Mouse (Mus musculus) testis, postnatal 14 days (tissue): ENCODE data around the gene Sub1.
A peak's percentile ranks its signal among the peaks of the same experiment; 100 is the strongest.

Experiments
- DNase-seq: peaks from one replicate; pipeline ENCODE4 v3.0.0; 2021; ENCODE audit warnings: low spot score

Gene Sub1

DNA sequence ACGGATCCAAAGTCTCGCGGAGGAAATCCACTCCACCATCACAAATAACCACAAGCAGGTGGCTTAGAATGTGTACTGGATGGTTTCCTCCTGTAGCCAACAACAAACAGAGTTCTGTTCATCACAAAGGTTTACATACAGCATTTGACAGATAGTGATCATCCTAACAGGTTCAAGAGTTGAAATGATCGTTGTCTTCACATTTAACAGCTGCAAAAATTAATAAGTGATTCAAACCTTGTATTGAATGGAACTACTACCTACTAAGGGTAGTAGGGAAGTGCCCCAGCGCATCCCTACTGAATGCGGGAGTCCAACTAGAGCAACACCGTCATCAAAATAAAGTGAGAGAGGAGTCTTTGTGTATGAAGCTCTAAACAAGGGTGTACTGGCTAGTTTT is at the start of gene Sub1:
TSS of gene Sub1 (minus strand) at position 101 of the 400 bp plus-strand sequence.
- no peak for DNase-seq

DNA sequence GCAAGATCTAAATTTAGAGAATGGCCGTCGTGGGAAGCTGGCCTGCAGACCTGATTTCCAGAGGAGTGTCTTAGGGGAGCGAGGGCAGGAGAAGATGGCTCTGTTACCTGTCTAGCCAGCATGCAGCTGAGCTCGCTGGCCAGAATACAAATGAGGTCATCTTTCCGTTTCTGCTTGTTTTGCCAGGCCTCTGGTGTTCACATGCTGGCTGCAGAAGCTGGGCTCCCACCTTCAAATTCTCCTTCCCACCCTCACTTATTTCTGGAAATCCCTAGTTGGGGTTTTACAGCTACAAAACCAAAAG is 43.6 kb upstream of the Sub1 start:
- DNase-seq, result no peak

DNA sequence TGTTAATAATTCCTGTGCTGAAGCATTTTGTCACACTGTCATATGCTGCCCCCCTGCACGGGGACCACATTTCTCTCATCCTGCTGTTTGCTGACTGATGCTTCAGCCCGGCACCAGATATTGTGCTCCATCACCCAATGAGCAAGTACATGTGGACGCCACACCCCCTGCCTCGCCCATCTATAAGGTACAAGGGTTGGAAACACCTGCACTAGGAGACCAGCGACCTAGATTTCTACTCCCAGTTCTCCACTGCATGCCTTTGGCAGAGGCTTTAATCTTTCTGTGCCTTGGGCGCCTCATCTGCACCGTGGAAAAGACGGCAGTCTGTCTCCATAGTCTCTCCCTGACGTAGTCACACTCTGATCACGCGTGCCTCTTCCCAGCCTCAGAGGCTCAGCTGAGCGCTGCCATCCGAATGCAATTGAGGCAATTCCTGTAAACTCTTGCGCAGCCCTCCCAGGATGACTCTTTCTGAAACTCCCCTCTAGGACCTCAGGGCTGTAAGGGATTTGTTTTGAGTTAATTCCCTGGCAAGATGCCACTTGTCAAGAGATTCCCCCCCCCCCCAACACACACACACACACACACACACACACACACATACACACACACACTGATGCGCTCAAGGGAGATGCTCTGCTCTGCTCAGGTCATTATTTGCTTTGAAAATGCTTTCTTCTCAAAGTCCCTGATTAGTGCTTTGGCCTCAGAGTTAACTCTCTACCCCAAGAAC is 43.1 kb upstream of the Sub1 start:
- DNase-seq, result no peak

- DNase-seq, result no peak
Measured at GRCm38 (mm10) chr15:12039256-12039655, 42.5 kb upstream of the Sub1 start.

GRCm38 (mm10) chr15:12037866-12038625 is 41.3 kb upstream of the Sub1 start:
- DNase-seq, result peak; percentile 31

DNA sequence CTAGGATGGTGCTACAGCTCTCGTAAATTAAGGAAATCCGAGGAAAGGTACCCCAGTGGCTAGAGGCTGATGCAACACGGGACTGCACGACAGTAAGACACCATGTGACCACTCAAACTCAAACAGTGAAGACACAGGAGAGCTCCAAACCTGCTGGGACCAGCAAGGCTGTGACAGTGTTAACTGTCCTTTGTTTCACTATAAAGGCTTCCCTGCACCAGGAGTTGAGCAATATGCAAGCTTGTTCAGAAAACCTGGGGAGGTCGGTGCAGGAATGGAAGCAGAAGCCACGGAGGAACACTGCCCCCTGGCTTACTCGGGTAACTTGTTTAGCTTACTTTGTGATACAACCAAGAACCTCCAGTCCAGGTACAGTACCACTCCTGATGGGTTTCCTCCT is 40.4 kb upstream of the Sub1 start:
- DNase-seq, result no peak

DNA sequence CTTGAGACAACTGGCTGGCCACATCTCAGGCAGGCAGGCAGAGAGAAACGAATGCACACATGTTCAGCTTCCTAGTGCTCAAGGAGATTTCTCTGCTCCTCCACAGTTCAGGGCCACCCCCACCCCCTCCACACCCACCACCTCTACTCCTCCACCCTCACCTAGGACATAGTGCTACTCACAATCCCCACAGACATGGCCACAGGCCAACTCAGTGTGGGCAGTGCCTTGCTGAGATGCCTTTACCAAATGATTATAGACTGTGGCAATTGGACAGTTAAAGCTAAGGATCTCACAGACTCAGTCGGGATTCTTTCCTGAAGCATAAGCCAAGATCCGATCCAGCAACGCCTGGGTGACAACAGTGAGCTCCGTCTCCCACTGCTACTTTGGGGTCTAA is 39.9 kb upstream of the Sub1 start:
- DNase-seq, result peak; percentile 31

- DNase-seq, result no peak
Measured at GRCm38 (mm10) chr15:12034317-12034716, 37.5 kb upstream of the Sub1 start.

DNA sequence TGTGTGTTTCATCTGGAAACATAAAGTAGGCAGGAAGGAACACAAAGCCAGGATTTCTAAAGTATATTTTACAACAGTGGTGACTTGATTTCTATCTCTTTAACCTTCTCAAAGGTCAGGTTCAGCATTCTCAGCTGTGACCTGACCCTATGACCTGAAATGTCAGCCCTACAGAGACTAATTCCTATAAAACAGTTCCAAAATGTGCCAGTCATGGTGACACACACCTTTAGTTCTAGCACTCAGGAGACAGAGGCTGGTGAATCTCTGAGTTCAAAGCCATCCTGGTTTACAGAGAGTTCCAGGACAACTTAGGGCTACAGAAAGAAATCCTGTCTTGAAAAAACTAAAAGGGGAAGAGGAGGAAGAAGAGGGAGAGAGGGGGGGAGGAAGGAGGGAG is 36.4 kb upstream of the Sub1 start:
- no peak for DNase-seq

GRCm38 (mm10) chr15:12032512-12032911 is 35.7 kb upstream of the Sub1 start:
- no peak for DNase-seq

GRCm38 (mm10) chr15:12031861-12032260 is 35.1 kb upstream of the Sub1 start:
- DNase-seq, result no peak

GRCm38 (mm10) chr15:12030221-12030620 is 33.4 kb upstream of the Sub1 start:
- DNase-seq, result no peak

DNA sequence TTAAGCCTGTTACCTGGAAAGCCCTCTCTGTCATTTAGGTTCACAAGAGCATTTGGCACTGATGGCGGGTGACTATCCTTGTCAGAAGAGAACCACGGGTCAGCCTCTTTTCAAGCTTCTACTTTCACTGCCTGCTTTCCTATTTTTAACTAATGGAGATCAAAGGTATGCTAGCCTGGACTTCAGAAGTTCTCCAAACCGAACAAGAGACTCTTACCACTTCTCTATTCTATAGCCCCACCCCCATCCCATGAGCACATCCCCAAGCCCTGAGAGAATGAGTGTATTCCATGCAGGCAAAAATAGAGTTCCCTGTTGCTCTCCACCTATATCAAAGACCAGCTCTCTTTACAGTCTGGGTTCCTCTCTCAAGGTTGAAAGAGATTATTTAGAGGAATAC is 31.0 kb upstream of the Sub1 start:
- DNase-seq, result no peak

DNA sequence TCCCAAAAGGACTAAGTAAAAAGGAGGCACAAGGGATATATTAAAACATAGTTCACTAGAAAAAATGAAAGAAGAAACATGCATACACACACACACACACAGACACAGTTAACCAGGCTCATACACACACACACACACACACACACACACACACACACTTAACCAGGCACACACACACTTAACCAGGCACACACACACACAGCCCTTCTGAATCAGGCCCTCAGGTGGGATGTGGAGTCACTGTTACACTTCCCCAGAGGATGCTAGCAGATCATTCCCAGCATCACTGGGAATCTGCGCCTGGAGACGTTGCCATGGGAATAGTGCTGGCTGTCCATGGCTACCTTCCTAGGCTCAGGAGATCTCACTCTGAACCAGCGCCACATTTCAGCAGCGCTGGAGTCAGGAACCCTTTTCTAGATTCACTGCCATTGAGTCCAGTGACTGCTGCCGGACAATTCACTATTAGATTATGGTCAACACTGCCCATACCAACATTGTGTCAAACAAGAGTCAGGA is 30.2 kb upstream of the Sub1 start:
- no peak for DNase-seq

DNA sequence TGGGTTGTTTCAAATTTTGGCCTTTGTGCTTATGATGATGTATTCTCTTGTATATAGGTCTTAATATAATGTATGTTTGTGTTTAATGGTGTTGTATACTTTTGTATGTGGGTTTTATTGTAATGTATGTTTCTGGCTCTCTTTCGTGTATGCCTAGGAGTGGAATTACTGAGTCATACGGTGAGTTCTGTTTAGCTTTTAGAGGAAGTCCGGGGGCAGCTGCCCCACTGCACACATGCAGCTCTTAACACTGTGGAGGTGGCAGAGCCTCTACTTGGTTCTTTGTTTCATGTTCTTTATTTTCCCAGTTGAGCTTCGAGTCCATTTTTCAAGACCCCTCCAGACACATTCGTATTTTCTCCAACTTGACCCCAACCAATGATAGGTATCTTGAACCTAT is 29.2 kb upstream of the Sub1 start:
- DNase-seq, result no peak

- DNase-seq, result no peak
Measured at GRCm38 (mm10) chr15:12025341-12025740, 28.6 kb upstream of the Sub1 start.

DNA sequence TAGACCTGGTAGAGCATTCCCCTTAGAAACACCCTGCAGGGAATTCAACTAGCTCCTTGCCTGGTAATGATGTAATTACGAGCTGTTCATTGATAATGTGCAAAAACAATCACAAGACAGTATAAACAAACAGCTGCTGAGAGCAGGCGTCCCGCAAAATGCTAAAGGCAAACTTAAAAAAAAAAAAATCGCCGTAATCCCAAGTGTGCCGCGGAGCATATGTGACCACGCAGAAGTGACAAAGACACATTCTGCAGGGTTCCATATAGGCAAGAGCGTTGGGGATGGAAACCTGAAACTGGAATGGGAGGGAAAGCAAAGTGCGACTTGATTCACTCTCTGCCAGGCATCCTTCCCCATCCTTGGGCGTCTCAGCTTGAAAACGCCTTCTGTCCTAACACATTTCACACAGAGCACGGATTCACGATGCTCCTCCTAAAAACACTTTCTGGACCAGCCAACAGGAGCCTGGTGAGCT is 28.0 kb upstream of the Sub1 start:
- no peak for DNase-seq

DNA sequence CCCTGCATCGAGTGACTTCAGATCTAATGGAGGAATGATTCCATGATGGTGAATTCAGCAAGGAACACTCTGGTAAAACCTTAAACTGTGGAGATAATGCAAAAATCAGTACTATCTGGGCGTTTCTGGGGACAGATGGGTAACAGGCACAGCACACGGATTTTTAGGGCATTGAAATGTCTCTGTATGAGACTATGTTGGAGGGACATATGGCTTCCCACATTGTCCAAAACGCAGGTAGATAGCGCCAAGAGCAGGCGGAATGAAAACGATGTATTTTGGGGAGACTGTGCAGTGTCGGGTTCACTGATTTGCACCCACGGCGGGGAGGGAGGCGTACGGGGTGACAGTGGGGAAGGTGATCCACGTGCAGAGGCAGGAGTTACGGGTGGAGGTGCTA is 22.7 kb upstream of the Sub1 start:
- no peak for DNase-seq

GRCm38 (mm10) chr15:12018428-12018757 is 21.6 kb upstream of the Sub1 start:
- DNase-seq, result no peak

- DNase-seq, result no peak
Measured at GRCm38 (mm10) chr15:12017700-12018427, 21.1 kb upstream of the Sub1 start.

GRCm38 (mm10) chr15:12014197-12014905 is 17.6 kb upstream of the Sub1 start:
- no peak for DNase-seq

DNA sequence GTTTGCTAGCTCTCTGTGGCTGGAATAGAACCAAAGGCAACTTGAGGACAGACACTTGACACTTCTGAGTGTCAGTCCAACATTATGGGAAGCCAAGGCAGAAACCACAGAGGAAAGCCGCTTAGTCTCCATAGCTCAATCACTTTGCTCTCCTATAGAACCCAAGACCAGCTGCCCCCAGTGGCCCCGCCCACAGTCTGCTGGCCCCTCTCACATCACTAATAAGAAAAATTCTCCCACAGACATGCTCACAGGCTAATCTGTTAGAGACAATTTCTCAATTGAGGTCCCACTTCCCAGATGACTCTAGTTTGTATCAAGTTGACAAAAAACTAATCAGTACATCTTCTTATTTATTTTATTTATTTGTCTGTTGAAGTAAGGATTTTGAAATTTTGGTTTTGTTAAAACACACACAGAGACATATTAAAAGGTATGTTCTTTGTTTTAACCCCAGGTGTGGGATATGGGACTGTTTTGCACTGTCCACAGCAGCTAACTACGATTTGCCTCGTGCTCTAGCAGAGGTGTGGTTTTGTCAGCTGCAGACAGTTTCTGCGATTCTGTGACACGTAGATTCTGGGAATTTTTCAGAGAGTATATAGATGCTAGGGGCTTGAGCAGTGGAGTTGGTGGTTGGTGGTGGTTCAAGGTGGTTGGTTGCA is 16.9 kb upstream of the Sub1 start:
- DNase-seq, result no peak
